Mouse (Mus musculus) regulatory T cell (primary cell): ENCODE data around the gene Ttll7.

Experiments used
- in situ Hi-C: fragments of 300-600 bp; cut with MboI, MseI; formaldehyde crosslinking; loops from one replicate; pipeline ENCODE4 v1.15.1; 2025; ENCODE audit warnings: high pct_unique_total_duplicates

The Ttll7 gene

DNA sequence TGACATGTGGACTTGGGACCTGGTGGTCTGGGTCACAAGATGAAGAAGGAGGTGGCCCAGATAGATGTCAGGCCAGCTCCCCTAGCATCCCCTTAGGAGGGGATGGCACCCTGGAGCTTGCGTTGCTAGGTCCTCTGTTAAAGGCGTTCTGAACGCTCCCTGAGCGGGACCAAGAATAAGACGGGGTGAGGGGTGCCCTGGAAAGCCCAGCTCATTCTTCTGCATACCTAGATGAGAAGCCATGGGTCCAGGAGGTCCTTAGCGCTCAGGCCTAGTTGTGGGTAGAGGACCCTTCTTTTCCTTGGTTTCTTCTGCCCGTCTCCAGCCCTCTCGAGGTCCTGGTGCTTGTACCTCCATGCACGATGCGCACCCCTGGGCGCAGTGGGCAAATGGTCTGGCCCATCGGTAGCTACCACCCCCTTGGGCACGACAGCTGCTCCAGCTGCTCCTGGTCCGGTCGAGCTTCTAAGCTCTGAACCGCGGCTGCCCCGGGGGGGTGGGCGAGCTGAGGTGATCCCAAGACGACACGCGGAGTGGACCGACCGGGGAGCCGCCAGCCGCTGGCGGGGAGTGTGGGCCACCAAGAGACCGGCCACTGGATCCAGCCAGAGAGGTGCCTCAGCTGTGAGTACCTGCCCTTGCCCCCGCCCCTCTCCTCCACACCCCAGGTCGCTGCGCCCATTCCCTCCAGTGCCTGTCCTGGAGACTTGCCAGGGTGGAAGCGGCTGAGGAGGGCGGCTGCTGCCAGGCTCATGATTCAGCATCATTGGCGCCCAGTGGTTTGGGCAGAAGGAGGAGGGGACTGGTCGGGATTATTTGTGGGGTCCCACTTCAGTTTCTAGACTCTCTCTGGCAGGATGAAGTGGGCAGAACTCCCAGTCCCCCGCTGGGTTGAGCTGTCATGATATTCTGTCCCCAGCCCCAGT lies at the start of gene Ttll7:
Ttll7 (plus strand) TSS at position 402 of the 926 bp plus-strand sequence.
- in situ Hi-C loops, result no loop called here

DNA sequence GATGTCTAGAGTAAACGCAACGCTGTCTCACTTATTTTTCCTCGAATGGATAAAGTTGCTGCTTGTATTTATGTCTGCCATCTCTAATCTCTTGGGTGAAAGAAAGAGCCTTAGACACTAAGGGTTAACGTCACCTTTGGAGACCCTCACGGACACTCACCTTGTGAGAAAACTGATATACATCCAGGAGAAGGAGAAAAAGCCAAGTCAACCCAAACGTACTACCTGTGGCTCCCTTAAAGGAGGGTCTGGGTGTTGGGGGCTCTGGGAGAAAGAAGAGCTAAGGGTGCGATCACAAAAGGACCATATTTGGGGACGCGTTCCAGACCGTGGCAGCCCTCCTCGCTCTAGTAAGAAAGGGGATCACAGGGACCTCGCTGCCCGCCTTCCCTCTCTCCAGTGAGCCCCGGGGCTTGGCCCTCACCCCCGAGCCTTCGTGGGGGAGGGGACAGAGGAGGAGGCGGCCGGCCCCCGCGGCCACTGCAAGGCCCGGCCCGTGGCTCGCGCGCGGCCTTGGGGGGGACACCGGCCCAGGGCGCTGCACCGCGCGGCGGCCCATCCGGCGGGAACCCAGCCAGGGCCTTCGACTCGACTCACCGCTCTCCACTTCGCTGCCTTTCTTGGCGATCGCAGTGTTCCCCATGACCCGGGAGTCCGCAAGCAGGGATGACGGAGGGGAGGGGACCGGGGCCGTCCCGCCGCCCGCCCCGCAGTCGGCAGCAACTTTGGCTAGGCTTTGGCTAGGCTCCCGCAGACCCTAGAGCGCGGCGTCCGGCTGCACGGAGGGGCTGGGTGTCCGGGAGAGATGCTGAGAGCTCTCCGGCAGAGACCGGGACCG lies 39.9 kb upstream of the Ttll7 start:
- in situ Hi-C loops, result no loop called here

DNA sequence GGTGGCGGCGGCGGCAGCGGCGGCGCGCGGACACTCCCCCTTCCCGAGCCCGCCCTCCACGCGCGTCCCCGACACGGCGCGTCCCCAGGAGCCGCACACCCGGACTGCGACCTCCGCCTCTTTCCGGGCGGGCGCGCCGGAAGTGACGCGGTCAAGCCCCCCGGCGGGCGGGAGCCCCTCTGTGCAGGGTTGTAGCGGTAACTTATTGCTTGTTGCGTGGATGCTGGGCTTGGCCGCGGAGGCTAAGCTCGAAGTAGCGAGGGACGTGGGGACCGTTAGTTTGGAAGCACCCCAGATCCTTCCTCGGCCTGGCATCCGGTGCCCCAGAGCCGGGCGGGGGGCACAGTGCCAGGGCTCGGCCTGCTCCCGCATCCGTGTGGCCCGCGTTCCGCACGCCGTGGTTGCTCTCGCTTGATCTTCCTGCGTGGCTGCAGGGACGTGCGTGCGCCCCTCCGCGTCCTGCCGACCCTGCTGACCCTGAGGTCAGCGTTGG lies 39.2 kb upstream of the Ttll7 start, which contains the start of gene Prkacb:
Prkacb (minus strand) TSS at position 90 of the 493 bp plus-strand sequence.
- in situ Hi-C loops, result no loop called here

- in situ Hi-C loops, result no loop called here
Observed at GRCm38 (mm10) chr3:146813624-146814023, 38.5 kb upstream of the Ttll7 start.

- in situ Hi-C loops, result no loop called here
Observed at GRCm38 (mm10) chr3:146820718-146821117, 31.4 kb upstream of the Ttll7 start.

DNA sequence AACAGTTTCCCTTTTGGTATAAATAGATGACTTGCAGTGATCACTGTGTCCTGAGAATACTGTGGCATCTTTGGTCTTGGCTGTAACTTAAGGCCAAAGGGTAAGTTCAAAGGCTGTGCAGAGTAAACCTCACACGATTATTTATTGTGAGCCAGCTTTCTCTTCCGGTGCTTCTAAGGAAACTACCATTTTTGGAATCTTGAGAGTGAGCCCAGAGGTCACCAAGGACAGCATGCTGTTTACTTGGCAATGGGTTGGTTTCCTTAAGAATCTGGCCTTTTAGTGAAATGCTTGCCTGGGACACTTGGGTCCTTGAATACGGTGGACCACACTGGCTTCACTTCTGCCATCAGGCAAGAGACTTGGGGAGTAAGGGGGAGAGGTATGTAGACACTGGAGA lies 9.4 kb upstream of the Ttll7 start:
- in situ Hi-C loops, result no loop called here

- in situ Hi-C loops, result no loop called here
Observed at GRCm38 (mm10) chr3:146843470-146843869, 8.7 kb upstream of the Ttll7 start.

GRCm38 (mm10) chr3:146846237-146846636 lies 5.9 kb upstream of the Ttll7 start:
- in situ Hi-C loops, result no loop called here

DNA sequence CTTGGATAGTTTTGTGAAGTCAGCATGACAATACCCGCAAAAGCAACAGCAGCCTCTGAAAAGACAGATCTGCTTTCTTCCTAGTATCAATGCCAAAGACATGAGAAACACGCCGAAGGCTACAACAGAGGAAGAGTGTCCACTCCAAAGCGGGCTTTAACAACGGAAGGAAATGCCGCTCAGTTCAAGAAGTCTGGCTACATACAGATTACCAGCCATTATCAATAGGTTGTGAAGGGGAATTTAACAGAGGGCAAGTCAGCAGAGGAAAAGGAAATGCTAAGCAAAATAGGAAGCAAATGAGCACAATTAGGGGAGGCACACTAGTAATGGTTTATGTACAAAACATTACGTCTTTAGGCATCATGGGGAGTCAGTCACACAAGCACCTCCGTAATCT lies 4.1 kb upstream of the Ttll7 start:
- in situ Hi-C loops, result no loop called here

DNA sequence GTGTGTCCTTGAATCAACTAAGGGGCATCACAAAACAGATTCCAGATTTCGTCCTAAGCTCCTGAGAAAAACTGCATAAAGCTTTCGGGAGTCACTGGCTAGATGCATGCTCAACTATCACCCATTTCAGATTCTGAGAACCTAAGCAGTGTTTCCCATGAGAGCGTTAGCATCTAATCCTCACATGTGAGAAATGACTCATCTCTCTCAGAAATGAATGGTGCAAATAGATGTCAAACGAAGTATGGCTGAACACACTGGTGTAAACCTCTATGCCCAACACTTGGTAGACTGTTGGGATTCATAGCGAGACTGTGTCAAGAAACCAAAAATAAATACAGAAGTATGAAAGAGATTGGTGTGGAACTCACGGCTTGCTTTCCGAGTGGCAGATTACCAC lies 2.8 kb upstream of the Ttll7 start:
- in situ Hi-C loops, result no loop called here

DNA sequence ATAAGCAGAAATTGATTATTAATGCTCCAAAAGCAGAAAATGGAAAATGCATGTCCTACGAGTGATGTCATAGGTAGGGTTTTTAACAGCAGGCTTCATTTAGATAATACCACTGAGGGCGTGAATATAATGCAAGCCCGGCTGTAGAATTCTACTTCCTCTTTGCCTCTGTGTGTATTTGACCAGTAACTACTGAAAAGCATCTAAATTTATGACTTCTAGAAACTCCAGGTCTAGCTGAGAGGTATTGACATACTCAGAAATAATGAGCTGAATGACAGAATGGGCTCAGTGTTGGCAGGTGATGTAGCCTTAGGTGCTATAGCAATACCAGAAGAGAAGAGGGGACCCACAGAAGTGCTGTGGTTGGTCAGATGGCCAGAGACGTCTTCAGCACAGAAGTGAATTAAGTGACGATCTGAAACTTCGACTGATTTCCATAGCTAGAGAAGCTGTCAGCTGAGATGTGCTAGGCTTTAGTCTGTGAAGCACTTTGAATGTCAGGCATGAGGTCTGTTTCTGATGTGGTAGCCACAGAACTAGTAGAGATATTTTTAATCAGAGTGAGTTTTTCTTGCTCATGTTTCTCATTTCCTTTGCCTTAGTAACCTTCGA lies 2.4 kb downstream of the Ttll7 start:
- in situ Hi-C loops, result no loop called here

DNA sequence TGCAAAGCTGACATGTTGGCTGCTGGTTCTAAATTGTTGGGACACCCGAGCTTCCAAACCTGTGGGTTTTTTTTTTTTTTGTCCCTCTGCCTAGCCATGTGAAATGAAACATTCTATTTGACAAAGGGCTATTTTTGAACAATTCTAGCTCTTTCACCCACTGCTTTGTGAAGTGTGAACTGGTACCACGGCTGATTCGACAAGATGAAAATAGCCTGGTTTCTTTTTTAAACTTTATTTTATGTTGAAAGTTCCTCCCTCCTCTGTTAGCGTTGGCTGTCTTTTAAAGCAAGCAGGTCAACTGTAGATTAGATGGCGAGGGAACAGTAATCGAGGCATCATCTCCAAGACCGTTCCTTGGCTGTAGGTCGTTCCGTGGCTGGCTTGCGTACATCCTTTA lies 5.2 kb downstream of the Ttll7 start:
- in situ Hi-C loops, result no loop called here

- in situ Hi-C loops, result no loop called here
Observed at GRCm38 (mm10) chr3:146860308-146860707, 8.1 kb downstream of the Ttll7 start.

GRCm38 (mm10) chr3:146866563-146866962 lies 14.4 kb downstream of the Ttll7 start:
- in situ Hi-C loops, result no loop called here

DNA sequence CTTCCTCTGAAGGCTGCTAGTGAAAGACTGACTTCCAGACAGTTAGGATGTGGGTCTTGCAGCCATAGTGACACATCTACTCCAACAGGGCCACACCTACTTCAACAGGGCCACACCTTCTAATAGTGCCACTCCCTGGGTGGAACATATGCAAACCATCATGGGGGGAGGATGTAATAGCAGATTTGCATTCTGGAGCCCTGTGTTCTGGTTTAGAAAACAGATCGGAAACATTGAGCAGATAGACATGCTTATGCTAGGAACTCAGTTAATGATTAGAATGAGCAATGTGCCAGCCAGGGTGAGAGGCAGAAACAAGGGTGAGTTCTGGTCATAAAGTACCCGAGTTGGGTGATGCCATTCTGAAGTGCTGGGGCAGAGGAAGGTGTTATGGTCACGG lies 19.8 kb downstream of the Ttll7 start:
- in situ Hi-C loops, result no loop called here

- in situ Hi-C loops, result no loop called here
Observed at GRCm38 (mm10) chr3:146875929-146876328, 23.8 kb downstream of the Ttll7 start.

- in situ Hi-C loops, result no loop called here
Observed at GRCm38 (mm10) chr3:146893931-146894330, 41.8 kb downstream of the Ttll7 start.

DNA sequence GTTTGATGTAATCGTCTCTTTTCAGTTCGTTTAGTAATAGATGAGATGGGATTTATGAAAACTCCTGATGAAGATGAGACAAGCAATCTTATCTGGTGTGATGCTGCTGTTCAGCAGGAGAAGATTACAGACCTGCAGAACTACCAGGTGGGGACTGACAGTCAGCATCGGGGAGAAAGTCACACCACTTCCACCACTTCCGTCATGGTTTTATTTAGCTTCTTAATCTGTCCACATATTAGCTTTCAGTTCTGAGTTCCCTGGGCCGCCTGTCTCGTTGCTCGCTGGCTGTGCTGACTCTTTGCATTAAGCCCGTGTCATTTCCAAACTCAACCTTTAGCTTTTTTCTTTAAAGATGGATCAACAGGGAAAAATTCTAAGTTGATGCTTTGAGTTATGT lies 44.4 kb downstream of the Ttll7 start:
- in situ Hi-C loops, result no loop called here

DNA sequence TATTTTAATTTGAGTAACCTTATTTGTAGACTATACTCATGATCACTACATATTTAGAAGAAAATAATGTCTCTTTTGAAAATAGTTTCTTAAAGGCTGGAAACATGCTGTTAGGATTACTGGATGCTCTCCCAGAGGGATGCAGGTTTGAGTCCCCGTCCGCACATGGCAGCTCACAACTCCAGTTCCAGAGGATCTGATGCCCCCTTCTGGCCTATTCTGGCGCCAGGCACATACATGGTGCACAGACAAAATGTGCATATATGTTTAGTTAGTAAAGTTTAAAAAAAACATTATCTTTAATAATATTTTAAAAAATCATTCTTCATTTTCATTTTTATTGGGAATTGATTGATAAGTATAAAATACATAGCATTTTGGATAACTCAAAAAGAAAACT lies 47.9 kb downstream of the Ttll7 start:
- in situ Hi-C loops, result no loop called here

- in situ Hi-C loops, result no loop called here
Observed at GRCm38 (mm10) chr3:146901729-146902128, 49.6 kb downstream of the Ttll7 start.

DNA sequence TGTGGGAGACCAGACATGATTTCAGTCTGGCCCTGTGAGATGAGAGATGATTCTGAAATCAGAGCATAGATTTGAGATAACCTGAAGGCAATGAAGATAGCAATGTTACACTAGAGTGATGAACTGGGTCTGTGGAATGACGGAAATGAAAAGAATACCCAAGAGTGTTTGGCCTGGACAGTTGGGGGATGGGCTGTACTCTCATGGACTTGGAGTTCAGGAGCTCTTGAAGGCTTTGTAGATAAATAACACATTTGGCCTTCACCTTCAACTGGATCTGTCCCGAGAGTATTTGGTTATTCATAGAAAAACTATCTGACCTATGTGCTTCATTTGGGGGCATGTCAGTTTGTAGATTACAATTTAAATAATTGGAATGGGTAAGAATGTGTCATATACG lies 53.4 kb downstream of the Ttll7 start:
- in situ Hi-C loops, result no loop called here

- in situ Hi-C loops, result no loop called here
Observed at GRCm38 (mm10) chr3:146908922-146909321, 56.8 kb downstream of the Ttll7 start.
